Mouse (Mus musculus) left cerebral cortex, postnatal 10 days (tissue): ENCODE measurements around the gene Gatad1. TPM values are rescaled to one million over a fixed set of nuclear protein-coding genes. Genes with fewer than 3 reads are reported as not detected.
"Not testable (repeated sequence)": the region's sequence is repeated elsewhere in the genome, so short reads cannot be mapped to it uniquely, and the experiment has no call there.

Experiments used
- DNase-seq, 2 experiments: peaks; one replicate each; pipeline ENCODE4 v3.0.0; 2021 to 2022; ENCODE audit warnings: low spot score in 2 of 2, mixed read lengths in 1 of 2; ENCODE audit errors: extremely low spot score in 1 of 2
- intact Hi-C: fragments of 180-260 bp; cut with DNase I; formaldehyde crosslinking; loops from one replicate; pipeline ENCODE4 v1.15.1; 2025
- total RNA-seq, 2 experiments: library from RNA; stranded (reverse); gene quantifications; 2 replicates each; pipeline ENCODE4 v1.2.3; 2021

The Gatad1 gene
- 100 to 1,000 TPM; 128 to 129 TPM for total RNA-seq

- intact Hi-C loops = no loop called here
- DNase-seq = no peak
These were observed at the start of gene Gatad1 for GRCm38 (mm10) chr5:3657085-3657484. TSS of gene Gatad1 (minus strand) at chr5:3657185.

- DNase-seq = no peak
These were observed 45.2 kb upstream of the Gatad1 start for GRCm38 (mm10) chr5:3702180-3702579.

GRCm38 (mm10) chr5:3700025-3700424, 43.0 kb upstream of the Gatad1 start:
- intact Hi-C loops = no loop called here
- DNase-seq = no peak

More at GRCm38 (mm10) chr5:3702180-3702579, 45.2 kb upstream of the Gatad1 start:
- intact Hi-C loops = no loop called here

DNA sequence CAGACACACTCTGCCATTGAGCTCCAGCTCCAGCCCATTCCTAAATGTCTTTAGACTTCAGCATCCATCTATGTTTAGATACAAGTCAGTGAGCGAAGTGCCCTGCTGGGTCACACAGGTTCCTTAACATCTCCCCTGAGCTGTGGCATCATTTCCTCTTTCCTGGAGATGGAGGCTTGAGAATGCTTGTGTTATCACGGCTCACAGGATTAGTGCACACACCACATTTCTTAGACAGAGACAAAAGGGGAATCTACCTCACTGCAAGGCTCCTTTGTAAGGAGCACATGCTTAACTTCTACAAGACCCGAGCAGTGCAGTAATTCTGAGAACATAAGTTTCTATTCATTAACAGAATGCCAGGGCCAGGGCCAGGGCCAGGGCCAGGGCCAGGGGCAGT, 39.0 kb upstream of the Gatad1 start:
- DNase-seq = no peak
- intact Hi-C loops = no loop called here

GRCm38 (mm10) chr5:3695191-3695590, 38.2 kb upstream of the Gatad1 start:
- intact Hi-C loops = no loop called here
- DNase-seq = no peak

DNA sequence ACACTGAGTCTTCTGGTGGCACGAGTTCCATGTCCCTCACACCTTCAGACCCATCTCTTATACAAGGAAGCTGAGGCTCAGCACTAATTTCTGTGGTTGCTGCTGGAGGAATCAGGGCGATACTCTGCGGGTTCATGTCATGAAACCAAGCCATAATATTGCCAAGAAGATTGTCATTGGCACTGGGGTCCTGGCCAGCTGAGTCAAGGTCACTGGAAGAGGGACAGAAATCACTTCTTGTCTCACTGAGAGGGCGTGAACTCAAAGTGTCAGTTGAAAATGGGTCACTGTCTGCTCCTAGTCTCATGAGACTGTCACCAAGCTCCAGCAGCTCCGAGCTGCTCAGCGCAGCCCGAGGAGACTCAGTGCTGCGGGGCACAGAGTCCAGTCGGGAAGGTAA, 36.0 kb upstream of the Gatad1 start:
- intact Hi-C loops = no loop called here
- DNase-seq = no peak

GRCm38 (mm10) chr5:3691283-3691682, 34.3 kb upstream of the Gatad1 start:
- intact Hi-C loops = no loop called here
- DNase-seq = no peak

DNA sequence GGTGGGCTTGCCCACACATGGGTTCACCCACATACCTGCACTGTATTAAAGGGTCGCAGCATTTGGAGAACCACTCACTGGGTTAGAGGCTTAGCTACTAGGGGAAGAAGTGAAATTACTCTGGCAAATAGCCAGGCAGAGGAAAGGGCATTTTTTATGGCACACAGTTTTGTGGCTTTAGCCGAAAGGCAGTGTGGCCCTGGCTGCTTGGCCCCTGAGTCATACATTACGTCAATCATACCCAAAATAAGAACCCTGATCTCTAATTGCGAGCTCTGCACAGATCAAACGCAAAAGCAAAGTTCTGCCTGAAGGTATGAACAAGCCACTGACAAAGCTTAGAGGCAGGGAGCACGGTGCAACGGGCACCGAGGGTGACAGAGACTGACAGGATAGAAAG, 31.3 kb upstream of the Gatad1 start:
- intact Hi-C loops = no loop called here
- no peak for DNase-seq

- intact Hi-C loops = no loop called here
- no peak for DNase-seq
These were observed 13.1 kb upstream of the Gatad1 start for GRCm38 (mm10) chr5:3669938-3670554.

DNA sequence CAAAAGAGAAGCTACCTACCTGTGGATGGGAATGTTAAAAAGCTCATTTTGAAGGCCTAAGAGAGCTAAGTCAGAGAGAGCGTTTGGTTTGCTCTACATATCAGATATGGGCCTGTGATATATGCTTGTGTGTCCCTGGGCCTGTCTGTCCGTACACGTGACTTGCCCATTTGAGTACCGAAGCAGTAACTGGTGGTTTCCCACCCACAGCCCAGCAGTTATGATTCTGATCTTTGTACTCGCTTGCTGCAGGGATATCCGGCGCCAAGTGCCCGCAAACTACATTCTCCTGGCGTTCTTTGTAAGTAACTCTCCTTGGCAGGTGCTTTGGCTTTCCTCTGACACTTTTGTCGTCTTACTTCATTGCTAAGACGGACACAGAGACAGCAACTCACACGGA, 9.6 kb upstream of the Gatad1 start:
- intact Hi-C loops = no loop called here
- DNase-seq = no peak

DNA sequence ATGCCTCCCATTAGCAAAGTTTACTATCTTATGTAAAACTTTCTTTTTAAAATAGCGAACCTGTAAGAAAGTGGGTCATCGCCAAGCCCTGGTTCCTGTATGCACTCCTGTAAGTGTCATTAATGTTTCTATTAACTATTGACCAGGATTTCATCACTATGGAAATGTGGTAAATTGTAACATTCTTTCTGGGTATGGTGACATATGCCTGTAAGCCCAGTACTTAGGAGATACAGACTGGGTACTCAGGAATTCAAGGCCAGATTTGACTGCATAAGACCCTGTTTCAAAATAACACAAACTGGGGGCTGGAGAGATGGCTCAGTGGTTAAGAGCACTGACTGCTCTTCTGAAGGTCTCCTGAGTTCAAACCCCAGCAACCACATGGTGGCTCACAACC, 8.2 kb upstream of the Gatad1 start:
- intact Hi-C loops = no loop called here
- DNase-seq = no peak

- intact Hi-C loops = no loop called here
- no peak for DNase-seq
These were observed 3.2 kb downstream of the Gatad1 start for GRCm38 (mm10) chr5:3653801-3654200.

GRCm38 (mm10) chr5:3652903-3653575, 3.9 kb downstream of the Gatad1 start:
- DNase-seq, intact Hi-C loops: not testable (repeated sequence)

GRCm38 (mm10) chr5:3651621-3652020, 5.4 kb downstream of the Gatad1 start:
- intact Hi-C loops = no loop called here
- no peak for DNase-seq

GRCm38 (mm10) chr5:3650881-3651280, 6.1 kb downstream of the Gatad1 start, which contains the start of gene Tmbim7:
TSS of gene Tmbim7 (plus strand) at chr5:3651181.
- DNase-seq = no peak
- intact Hi-C loops = no loop called here

- no peak for DNase-seq
- intact Hi-C loops = loop anchor here (5.0 kb wide), 1 partner anchor 153 kb away; the partner anchor contains the start of genes Ankib1 and Krit1
These were observed 8.2 kb downstream of the Gatad1 start for GRCm38 (mm10) chr5:3648849-3649210.

DNA sequence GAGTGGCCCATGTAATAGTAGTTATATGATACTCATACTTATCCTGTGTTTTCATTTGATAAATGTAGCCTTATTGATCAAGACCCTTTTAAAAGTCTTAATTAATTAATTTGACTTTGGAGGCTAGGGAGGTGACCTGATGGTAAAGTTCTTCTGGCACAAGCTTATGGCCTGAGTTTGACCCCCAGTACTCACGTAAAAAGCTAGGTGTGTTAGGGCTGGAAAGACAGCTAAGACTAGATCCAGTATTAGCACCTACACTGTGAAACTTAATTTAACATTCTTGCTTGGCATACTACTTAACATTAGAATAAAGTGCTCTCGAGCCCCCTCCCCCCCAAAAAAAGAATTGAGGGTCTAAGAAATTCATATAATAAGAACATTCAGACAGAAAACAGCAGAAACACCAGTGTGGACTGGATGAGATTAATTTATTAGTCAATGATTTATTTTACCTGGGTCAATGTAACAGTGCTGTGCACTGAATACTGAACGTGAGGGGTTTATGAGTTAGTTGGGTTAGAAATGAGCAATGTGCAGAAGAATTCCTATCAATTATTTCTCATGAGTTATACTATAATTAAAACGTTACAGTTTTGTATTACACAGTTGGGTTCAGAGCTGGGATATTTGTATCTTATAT, 8.7 kb downstream of the Gatad1 start:
- no peak for DNase-seq
- intact Hi-C loops = loop anchor here (5.0 kb wide), 1 partner anchor 154 kb away; the partner anchor contains the start of genes Ankib1 and Krit1

GRCm38 (mm10) chr5:3647708-3648121, 9.3 kb downstream of the Gatad1 start:
- intact Hi-C loops = loop anchor here (5.0 kb wide), 1 partner anchor 155 kb away; the partner anchor contains the start of genes Ankib1 and Krit1

DNA sequence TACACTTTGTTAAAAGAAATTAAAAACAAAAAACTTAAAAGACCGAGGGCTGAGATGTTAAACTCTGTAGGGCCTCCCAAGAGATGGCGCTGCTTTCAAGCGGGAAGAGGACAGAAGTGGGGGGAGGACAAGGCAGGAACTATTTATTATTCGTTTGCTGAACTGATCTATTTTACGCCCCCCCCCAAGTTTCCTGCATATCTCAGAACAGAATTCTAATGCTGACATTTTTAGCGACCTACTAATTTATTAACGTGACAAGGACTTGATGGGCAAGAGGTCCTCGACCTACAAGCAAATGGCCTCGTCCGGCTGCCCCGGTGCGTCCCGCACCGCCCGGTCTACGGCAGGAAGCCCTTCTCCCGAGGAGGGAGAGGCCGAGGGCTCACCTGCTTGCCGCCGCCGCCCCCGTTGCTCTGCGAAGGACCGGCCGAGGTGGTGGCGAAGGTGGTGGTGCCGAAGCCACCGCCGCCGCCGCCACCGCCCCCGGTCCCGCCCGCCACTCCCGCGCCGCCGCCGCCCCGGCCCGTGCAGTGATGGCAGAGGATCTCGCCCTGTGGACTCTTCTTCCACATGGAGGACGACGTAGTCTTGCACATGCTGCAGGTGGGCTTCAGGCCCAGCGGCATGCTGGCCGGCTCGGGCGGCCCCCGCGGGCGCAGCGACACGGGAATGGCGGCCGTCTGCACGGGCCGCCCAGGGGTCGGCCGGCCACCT, 9.8 kb downstream of the Gatad1 start:
- peak; percentile 43 to 65 for DNase-seq
- intact Hi-C loops = loop anchor here (5.0 kb wide), 1 partner anchor 155 kb away; the partner anchor contains the start of genes Ankib1 and Krit1

More at GRCm38 (mm10) chr5:3647708-3648121, 9.3 kb downstream of the Gatad1 start:
- peak; percentile 80 to 93 for DNase-seq
